Mouse (Mus musculus) adrenal gland, postnatal 25 days (tissue): ENCODE data around the gene Hyal2. TPM values are rescaled to one million over a fixed set of nuclear protein-coding genes. Genes with fewer than 3 reads are reported as not detected.

Source experiments
- DNase-seq: peaks from one replicate; pipeline ENCODE4 v3.0.0; 2021; ENCODE audit warnings: mixed read lengths
- total RNA-seq: library from RNA; stranded (reverse); gene quantifications from 2 replicates; pipeline ENCODE4 v1.2.3, GENCODE M21; 2021

Gene Hyal2
- total RNA-seq, 1 experiment from 2014 or later = 36.1 TPM

DNA sequence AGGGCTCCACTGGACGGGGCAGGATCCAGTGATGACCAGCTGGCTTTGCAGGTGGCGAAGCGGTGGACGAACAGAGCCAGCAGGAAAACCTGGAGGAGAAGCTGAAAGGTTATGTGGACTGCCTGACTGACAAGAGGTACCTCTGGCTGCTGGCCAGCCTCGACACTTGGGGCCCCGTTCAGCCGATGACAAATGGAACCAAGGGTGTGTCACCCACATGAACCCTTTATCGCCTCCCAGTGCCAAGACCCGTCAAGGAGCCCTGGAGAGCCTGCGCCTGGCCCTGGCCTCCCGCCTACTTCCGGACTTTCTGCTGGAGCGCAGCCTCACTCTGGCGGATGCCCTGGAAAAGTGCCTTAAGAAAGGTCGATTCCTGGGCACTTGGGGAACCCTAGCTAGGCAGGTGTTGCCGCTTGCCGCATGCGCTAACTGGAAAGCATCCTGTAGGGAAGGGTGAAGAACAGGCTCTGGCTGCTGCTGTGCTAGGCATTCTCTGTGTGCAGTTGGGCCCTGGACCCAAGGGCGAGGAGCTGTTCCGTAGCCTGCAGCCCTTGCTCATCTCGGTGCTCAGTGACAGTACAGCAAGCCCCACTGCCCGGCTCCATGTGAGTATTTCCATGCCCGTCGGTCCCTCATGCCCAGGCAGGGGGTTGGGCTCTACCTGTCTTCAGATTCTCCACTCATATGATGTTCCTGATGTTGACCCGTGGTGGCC, 22.5 kb downstream of the Hyal2 start:
- peak; percentile 28 for DNase-seq

DNA sequence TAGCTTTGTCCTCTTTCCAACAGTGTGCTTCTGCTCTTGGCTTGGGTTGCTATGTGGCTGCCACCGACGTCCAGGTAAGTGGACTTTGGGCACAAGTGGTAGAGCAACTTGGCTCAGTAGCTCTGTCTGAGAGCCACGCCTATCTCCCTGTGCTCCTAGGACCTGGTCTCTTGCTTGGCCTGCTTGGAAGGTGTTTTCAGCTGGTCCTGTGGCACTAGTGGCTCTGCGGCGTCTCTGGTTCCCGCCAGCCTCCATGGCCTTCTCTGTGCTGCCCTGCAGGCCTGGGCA, 23.0 kb downstream of the Hyal2 start:
- DNase-seq = no peak

DNA sequence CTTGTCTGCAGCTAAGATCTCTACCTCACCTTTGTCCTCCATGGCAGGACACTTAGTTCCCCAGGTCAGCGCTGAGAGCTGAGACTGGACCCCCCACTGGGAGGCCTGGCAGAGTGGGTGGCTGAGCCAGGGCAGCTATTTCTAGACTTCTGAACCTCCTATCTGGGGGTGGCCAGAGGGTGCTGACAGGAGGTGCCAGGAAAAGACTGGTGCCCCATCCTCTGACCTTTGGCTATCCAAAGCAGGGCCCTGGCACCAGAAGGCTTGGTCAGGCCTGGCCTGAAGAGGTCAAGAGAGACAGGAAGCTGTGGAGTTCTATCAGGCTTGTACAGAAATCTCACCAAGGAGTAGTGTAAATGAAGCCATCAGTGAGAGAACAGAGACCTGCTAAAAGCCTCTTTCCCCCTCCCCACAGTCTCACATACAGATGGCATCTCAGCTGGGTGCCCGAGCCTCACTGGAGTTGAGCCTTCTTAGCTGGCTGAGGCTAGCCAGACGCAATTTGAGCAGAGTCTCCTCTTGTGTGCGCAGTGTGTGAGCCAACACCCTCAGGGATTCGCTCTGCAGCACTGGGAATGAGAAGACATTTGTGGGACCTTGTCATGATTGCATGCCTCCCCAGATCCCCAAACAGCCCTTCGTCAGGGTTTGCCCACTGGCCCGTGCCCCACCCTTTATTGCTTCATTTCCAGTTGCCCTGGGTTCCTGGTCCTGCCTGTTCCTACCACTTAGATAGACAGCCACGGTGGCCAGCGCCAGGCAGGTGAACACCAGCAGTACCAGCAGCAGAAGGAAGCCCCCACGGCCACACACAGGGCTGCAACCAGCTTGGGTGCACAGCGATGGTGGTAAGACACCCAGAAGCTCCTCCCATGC, 25.6 kb downstream of the Hyal2 start:
- DNase-seq = no peak

DNA sequence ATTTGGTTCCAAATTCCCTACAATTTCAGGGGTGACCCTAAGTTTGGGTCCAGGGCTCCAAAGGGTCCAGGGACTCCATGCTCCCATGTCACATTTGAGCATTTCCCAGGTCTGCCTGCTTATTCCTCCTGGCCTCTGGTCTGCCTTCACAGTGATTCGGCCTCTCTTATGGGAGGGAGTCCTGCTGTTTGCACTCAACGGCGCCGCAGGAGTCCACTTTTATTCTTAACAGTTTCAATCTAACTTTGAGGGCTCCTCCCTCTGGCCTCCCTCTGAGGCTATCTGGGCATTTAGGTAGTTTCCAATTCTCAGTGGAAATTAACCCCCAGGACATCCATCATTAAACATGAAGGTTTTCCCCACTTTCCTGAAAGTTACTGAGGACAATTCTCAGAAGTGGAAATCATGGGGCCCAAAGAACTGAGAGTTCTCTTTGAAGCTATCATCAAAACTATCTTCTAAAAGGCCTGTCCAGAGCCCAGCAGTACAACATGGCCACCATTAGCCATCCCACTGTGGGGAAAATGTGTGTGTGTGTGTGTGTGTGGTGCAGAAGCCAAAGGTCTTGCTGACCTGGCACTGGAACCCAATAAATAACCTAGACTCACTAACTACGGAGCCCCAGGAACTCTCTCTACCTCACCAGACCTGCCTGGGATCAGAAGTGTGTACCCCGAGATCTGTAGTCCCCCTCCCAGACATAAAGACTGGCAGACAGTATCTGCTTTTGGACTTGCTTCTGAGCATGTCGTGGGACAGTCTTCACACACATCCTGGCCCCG, 26.7 kb downstream of the Hyal2 start:
- DNase-seq = no peak

DNA sequence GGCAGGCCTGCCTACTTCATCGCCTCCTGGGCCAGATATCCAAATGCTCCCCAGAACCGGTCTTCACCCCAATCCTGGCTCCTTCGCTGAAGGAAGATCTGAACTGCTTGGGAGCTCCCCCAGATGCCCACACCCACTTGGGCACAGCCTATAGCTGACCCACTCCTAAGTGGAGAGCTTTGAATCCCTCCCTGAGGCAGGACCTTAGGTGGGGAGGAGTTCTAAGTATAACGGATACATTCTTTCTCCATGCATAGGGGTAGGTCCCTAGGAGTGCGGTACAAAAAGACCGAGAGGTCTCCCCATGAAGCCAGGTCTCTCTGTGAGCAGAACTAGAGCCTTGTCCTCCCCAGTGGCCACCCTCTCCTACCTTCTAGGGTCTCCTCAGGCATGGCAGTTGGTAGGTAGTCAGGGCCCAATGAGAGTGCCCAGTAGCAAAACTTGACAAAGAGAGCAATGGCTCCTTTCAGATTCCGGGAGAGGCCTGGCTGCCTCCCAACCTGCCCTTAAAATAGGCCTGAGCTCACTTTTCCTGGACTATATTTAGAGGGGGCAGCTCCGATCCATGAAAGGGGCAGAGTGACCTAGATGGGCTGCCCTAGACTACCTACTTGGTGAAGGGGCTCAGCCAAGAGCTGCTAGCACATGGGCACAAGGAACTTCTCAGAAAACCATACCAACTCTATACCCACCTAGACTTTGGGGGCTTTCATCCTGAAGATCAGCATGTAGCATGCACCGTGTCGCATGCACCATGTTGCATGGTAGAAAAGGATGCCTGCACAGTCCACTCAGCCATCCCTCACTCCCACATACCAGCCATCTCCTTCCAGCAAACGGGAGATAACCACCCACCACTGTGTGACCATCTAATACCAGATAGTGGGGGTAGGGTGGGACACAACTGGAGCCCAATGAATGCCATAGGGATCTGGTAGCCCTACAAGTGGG, 29.1 kb downstream of the Hyal2 start:
- no peak for DNase-seq

DNA sequence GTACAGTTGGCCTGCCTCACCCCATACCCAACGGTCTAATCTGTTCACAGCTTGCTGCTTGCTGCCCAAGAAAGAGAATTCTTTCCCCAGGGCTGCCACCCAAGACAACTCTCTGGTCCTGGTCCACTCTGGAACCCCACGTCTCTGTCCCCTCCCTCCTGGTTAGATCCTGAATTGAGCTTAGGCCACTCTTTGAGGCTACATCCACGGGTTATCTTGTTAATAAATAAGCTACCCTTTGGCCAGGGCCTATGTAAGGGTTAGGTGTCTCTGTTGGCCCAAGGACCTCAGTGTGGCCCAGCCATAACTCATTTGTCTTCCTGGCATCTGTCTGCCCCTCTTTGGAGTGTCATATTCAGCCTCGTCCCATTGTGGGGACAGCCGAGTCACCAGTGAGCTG, 30.6 kb downstream of the Hyal2 start:
- no peak for DNase-seq

DNA sequence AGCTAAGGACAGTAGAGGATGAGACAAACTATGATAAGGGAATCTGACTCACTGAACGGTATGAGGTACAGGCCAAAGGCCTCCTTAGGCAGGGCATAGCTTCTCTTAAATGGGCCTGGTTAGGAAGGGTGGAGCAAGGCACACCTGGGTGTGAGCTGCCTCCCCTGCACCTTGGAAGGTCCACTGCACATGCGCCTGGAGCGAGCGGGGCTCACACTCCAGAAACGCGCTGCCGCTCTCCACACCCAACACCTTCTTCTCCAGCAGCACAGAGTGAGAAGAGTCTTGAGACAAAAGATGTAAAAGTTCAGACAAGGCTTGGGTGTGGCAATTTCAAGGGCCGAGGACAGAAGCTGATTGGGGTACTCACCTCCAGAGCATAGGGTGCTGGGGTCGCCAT, 31.7 kb downstream of the Hyal2 start:
- no peak for DNase-seq

DNA sequence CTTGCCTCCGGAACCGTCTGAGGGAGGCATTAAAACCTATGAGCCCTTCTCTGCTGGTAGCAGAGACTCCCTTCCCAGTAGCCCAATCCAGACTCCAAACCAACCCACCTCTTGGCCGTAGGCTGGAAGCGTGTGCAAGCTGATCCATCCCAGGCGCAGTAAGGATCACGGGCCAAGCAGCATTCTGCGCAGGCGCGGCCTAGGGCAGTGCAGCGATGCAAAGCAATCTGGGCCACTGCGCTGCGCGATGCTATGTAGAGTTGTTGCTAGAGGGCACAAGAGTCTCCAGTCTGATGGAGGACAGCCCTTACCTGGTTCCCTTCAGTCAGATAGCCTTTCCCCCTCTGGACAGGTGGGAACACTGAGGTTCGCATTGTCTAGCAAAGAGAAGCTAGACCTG, 32.1 kb downstream of the Hyal2 start:
- no peak for DNase-seq

DNA sequence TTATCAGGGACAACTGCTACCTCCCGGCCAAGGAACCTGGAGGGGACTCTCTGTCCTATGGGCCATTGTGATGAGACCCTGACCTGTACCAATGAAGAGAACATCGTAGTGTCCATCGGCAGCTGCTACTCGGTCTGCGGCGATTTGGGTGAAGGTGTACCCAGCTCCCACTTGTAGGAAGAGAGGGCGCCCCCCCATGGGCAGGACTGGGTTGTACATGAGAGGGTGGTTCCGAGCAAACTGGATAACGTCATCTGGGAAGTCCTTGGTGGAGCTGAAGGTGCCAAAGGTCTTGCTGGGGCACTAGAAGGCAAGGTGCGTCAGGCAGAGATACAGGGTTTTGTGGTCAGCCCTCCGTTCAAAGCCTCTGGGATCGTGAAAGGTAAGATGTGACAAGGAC, 33.0 kb downstream of the Hyal2 start:
- DNase-seq = no peak

DNA sequence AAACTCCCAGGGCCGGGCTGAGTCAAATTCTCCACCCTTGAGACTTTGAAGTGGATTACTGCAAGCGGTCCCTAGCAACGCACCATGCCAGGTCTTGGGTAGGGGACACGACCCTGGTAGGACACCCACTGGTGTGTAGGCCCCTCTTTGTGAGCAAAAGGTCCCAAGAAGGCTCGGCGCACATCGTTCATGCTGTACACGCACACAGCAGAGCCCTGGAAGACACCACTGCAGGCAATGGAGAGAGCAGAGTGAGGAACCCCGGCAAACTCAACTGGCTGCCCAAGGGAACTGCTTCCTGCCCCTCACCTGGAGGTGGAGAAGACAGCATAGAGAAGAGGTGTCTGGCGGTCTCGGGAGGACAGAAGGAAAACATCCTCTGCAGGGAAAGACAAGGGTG, 33.5 kb downstream of the Hyal2 start:
- no peak for DNase-seq

DNA sequence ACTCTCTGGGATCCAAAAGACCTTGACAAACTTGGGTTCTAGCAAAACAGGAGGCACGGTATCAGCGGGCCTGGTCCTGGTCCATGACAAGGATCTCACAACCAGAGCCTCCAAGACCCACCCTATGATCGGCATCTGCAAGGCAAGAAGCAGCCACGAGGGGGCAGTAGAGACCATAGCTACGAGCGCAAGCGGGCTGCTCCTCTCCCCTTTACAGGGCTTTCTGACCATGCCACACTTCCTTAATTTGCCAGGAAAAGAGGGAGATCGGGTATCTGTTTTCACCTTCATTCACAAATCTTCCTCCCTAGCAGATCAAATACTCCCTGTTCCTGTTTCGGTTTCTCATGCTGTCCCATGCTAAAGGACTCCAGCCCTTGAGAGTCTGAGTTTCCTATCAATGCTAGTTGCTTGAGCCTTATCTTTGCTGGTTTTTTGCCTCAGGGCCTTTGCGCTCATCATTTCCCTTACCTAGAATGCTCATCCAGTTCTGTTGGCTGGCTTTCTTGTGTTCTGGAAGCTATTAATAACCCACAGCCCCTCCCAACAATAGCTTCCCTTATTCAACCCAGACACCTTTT, 34.4 kb downstream of the Hyal2 start:
- peak; percentile 94 for DNase-seq

DNA sequence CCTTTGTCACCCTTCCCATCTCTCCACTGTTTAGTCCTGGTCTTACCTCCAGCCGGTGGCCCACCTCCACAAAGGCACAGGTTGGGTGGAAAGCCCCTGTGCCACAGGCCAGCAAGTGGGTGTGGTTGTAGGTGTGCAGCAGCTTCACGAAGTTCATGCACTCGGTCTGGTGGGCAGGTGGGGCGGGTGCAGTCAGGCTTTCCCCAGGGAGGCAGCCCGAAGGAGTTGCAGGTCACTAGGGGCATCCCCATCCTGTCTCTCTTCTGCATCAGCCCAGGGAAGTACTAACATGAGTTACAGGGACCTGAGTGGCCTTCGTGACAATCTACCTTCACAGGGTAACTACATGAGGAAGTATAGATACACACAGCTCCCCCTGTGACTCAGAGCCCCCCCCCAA, 35.5 kb downstream of the Hyal2 start:
- DNase-seq = no peak

DNA sequence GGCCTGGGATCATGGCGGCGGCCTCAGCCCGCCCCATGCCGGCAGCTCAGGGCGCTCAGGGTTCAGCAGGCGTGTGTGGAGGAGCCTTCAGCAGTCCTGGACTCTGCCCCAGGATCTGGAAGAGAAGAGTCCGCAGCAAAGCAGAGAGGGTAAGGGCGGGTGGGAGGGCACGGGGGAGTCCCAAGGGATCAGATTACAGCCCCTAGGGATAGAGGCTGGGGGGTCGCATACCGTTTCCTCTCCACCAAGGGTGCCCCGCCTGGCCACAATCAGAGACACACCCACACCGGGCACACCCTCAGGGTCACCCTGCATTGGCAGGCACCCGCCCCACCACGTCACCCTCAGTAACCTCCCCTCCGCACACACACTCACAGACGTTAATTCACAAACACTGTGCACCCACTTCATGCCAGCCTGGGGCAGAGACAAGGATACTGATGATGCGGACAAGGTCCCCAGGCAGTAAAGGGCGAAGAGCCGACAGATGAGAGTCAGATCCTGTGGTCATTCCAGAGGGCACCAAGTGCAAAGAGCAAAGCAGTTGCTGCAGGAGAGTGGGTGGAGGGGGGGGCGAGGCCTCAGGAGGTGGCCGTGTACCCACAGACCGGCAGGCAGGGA, 37.4 kb downstream of the Hyal2 start:
- peak; percentile 54 for DNase-seq

DNA sequence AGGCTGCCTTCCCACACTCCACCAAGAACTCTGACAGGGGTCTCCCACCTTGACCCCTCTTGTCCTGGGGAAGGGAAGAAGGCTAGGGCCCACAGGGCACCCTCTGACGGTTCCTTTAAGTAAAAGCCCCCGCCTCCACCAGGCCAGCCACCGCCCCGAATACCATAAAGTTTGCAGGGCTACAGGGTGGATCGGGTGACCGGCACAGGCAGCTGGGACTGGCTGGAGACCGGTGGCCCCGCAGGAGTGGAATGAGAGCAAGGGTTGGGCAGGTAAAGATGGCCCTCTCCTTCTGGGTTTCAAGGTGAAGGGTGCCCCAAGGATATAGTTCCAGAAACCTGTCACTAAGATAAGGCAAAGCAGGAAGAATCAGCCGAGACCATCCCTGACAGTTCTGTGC, 38.8 kb downstream of the Hyal2 start:
- no peak for DNase-seq

DNA sequence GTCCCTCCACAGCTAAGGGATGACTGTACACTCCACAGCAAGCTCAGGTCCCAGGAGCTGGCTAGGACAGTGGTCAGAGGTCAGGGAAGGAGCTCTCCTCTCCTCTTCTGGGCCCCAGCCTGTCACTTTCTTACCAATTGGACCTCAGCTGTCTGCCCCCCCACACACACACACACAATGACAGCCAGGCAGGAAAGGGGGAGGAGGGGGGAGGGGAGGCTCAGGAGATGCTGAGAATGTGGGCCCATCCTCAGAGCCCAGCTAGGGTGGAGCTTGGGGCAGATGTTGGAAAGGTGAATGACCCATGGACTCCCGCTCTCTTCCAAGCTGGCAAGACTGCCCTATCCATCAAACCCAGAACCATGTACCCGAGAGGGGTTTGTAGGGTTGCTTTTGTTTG, 39.3 kb downstream of the Hyal2 start:
- no peak for DNase-seq

DNA sequence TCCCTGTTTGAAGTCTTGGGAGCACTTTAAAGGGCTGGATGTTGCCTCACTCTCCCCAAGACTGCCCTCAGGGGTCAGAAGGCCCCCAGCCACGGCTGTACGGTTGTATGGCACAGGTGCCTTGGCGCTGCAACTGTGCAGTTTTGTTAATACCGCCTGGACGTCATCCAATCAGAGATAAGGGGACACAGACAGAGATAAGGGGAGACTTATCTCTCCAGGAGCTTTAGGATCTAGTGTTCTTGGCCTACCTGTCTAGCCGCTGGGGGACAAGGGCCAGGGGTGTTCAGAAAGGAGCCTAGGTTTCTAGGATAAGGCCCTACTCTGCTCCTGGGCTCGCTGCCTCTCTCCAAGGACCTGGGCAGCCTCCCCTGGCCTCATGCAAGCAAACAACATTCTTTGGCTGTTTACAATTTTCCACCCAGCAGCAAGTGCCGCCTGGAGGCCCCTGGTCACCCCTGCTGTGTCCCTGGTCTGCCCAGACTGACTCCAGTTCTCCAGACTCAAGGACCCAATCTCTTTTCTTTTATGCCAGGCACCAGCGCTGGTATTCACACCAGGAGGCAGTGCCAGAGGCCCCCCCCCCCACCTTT, 40.0 kb downstream of the Hyal2 start:
- DNase-seq = no peak

DNA sequence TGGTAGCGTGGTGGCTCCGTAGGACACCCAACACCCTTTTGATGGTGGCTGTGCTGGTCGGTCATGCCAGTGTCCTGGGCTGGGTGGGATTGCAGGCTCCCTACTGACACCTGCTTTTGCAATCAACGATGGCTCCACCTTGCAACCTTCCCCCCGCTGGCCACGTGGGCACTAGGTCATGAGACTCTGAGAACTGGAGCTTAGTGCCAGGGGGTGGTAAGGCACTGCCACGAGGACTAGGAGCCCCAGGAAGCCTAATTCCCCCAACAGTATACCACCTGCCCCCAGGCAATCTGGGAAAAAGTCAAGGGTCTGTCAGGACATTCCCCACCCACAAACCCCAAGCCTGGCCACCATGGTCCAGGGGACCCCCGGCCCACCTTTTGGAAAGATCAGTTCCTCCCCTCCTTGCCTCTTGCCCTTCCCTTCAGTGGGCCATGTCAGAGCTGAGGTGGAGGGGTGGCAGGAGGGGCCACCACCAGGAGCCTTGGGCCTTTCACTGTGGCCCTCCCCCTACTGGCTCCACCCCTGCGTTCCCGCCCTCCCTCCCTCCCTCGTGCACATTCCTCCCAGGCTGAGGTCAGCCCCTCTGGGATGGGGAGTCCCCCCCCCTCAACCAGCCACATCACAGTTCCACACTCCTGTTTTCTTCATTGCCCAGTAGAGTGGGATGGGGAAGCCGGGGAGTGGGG, 41.1 kb downstream of the Hyal2 start, which contains the start of gene Sema3b:
TSS of gene Sema3b (minus strand) at position 489 of the 692 bp plus-strand sequence.
- no peak for DNase-seq

DNA sequence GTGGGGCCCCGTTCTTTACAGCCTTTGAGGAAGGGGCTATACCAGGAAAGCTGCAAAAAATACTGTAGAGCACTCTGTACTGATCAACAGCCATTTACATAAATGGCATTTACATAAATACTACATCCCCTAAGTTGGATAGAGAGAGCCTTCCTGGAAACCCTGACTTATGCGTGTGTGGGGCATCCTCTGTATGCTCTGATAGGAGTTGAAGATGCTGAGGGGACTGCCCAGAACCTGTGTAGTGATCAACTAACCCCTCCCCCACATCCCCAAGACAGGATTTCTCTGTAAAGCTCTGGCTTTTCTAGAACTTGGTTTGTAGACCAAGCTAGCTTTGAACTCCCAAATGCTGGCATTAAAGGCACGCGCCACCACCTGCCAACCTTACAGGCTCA, 41.7 kb downstream of the Hyal2 start:
- DNase-seq = no peak

DNA sequence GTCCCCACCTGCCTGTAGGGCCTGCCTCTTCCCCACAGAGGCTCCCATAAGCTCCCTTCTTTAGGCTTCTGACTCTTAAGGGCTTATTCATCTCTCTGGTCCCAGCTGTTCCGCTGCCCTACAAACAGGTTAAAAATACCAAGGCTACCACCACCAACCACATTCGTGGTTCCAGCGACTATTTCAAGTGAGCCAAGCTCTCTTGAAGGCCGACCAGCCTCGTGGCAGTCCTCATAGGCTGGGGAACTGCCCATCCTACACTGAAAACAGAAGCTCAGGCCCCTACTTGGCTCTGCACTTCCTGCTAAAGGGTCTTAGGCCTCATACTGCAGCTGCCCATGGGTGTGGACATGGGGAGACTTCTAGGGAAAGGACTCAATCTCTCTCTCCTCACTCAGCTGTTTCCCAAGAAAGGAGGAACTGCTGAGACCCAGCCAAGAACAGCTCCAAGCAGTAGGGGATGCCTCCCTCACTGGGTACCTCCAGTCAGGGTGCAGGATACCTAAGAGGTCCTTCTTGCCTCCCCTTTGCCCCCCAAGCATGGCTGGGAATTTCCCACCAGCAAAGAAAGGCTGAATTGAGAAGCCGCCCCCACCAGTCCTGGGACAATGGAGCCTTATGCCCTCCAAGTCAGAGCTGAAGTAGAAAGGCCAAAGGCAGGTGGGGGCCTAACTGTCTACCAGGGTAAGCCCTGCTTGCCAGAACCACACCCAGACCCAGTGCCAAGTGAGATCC, 43.9 kb downstream of the Hyal2 start:
- DNase-seq = no peak
